Mouse (Mus musculus) ES-CJ7 (cell line): Measurements from ENCODE around the gene Art3.

Experiments
- DNase-seq: peaks from one replicate; pipeline ENCODE4 v3.0.0; 2011; ENCODE audit warnings: low read depth, low spot score

The Art3 gene

DNA sequence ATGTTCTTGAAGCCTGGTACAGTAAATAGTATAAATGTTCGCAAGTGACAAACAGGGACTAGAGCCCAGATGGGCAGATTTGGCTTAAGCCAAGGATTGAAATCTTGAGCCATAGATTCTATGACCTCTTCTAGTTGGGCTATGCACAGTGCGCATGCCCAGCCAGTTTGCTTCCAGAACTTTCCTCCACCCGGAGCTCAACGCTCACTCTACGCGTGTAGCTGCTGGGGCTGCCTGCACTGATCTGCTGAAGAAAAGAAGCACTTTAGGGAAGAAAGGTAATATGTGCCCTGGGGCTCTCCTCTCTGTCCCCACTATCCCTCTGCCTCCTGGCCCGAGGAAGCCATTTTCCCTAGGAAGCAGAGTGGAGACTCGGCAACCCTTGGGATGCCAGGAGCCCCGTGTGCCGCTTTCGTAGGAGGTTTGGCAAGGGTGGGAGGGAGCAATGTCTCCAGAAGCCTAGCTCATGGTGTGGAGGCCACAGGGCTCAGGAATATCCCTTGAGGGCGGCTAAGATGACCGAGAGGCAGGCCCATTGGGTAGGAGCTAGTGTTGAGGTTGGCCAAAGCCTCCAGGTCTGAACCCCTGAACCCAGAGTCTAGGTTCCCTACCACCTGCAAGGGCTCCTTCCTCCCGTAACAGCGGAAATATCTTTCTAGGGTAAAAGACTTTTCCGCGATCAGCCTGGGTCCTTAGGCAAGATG lies at the start of gene Art3:
Gene Art3 (plus strand): TSS at position 193 of the 704 bp plus-strand sequence.
- no peak for DNase-seq

DNA sequence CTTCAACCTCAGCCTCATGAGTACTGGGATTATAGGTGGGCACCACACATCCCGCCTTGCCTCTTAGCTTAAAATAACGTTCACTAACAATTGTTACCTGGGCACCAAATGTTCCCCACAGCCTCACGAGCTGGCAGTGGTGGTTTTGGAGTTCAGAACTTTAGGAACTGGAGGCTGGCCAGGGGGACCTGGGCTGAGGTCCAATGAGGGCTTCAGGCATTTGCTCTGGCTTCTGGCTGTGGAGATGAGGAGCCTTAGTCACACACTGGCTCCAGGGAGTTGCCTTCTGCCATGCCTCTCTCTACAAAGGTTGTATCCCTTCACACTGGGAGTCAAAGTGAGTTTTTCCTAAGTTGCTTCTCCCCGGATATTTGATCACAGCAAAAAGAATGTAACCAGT lies 49.1 kb upstream of the Art3 start:
- DNase-seq, result no peak

DNA sequence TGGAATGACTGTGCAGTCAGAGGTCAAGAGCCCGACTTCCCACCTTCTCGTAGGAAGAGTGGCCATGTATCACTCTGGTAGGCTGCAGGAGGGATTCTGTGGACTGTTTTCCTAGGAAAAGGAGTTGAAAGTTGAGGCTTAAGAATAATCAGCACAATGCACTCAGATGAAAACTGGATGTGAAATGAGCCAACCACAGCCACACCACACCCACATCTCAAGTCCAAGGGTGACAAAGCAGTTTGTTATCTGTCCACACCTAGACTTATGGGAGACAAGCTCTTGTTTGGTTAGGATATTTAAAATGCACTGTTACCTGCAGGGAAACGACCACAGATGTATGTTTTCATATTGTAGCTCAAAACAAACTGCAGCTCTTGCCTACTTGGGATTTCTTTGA lies 48.5 kb upstream of the Art3 start:
- DNase-seq, result no peak

DNA sequence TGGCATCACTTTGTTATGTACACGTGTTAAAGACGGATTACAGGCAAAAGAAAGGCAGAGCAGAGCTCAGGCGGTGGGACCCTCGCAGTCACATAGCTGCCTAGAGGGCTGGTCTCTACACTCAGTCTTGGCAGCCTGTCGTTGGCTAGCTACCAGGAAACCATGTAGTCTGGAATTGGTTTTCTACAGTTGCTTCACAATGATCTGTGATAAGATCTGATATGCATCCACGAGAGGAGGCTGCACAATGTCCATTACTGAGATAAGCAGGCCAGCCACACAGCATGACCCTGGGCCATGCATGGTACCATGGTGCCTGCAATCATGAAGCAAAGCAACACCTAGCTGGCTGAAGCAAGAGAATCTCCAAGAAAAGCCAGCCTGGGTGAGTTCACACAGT lies 43.8 kb upstream of the Art3 start:
- DNase-seq, result no peak

DNA sequence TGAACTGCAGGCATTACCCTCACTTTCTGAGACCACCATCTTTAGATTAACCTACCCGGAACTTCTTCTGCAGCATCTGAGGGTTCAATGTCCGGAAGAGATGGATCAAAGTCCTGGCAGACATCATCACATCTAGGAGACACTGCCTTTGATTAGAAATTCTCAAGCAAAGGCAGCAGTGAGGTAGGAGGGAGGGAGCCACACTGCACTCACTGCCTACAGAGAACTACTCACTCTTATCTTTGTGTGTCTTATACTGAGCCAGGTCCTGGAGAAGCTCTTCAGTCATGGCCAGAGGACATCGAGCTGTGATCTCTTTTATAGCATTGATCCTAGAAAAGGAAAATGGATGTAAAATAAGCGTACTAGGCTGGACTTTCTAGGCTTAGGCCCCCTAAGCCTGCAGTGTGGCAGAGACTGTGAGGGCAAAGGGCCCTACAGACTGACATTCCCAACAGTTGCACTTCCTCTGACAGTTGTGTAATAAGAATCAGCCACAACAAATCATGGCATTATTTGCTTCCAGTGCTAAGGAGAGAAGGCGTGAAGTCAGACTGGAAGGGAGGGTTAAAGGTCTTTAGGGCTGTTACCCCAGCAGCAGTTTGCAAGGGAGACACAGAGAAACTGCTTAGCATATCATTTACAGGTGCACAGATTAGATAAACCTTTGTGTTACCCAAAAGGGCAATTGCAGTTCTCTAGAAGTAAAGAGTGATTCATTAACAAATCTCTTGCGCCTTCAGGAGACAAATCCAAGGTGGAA lies 39.8 kb upstream of the Art3 start:
- DNase-seq, result no peak

DNA sequence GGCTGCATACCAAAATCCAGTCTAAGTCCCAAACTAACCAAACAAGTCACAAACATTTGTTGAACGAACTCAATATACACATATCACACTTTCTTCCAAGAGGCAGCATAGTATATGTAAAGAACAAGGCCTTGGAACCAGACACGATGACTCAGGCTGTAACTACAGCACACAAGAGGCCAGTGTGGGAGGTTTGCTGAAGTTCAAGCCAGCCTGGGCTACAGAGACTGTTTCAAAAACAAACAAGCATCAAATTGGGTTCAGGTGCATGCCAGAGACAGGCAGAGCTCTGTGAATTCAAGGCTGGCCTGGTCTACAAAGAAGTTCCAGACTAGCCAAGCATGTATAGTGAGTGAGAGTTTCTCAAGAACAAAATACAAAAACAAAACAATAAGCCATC lies 37.1 kb upstream of the Art3 start:
- DNase-seq, result no peak

DNA sequence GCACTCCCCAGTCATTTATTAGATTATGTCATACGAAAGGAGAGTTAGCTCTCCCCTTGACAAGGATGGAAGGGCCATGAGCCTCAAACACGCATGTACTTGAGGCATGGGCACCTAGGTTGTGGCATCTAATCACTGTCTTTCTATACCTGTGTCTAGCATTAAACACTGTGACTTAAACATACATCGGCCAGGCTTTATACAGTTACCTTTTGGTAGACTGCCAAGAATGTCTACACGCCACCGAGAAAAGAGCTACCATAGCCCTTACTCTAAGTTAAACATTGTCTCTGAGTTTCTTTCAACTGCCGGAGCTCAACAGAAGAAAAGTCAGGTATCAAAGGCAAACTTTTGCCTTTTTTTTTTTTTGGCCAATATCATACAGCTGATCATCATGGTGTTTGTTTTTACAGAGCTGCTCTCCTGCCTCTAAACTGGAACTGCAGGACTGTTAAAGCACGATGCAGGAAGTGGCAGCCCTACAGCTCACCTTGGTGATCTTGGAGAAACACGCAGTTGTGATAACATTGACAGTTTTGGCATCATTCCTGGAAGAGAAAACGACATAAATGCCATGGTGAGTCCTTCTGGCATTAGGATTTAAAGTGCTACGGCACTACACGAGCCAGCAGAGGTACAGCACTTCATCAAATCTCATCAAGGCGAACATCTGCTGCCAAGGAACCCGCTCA lies 29.3 kb upstream of the Art3 start:
- DNase-seq, result no peak

DNA sequence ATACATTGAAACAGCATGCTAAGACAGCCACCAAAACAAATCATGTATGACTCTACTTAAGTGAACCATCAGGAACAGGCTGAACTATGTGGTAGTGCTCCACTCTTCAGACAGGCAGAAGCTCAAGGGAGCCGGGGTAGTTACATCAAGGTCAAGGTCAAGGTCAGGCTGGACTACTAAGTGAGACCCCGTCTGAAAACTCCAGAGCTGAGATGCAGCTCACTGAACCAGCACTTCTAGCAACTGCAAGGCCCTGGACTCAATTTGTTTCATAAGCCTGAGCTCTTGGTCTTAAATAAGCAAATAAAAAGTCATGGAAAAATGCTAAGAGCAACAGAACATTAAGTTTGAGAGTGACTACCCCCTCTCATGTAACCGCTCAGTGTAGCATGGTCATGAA lies 27.3 kb upstream of the Art3 start:
- DNase-seq, result no peak

DNA sequence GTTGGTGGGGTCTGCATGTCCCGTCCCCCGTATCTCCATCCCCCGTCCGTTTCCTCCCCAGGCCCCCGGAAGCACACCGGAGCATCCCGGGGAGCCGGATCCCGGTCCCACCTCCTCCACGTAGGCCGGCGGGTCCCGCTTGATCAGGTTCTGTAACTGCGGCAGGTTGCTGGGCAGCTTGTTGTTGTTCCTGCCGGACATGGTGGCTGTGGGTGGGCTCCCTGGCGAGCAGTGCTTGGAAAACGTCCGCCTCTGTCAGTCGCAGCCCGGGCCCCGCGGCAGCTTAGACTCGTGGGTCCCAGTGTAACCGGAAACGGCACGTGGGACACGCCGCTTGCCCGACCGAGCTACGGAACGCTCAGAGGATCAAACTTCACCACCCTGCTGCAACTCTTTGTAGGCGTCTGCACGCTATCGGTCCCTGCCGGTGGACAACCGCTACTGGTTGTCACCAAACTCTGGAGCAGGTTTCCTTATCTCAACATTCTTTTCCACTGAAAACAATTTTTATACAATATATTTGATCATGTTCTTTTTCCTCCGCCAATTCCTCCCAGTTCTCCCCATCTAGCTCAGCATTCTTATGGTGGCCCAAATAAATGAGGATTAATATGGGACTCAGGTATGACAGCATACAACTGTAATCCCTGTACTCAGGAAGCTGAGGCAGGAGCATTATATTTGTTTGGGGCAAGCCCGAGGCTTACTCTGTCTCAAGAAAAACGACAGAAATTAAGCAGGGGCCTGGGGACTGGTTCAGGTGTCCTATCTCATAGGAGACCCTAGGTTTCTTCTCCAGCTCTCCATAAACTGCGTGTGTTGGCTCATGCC lies 21.7 kb upstream of the Art3 start, which contains the start of gene Sdad1:
Gene Sdad1 (minus strand): TSS at position 799 of the 831 bp plus-strand sequence.
- DNase-seq, result peak; percentile 96

DNA sequence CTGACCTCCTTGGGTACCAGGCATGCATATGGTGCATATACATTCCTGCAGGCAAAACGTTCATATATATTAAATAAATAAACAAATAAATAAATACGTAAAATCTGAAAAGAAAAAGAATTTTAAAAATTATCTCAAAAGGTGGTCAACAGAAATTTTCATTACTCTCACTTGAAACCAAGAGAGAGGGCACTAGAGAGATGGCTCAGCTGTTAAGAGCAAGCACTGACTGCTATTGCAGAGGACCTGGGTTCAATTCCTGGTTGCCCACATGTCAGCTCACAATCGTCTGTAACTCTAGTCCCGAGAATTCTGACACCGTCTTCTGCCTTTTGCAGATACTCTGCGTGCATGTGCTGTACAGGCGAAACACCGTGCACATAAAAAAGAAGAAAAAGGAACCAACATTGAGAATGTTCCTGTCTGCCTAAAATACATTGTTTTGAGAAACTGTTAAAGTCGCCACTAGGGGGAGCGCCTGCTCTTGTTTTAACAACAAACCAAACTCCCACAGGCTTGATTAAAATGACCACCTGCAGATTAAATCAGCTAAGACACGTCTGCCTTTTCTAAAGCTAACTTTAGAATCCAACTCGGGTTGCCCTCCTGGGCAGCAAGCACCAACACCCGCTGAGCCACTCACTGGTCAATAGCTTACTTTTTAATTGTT lies 19.4 kb upstream of the Art3 start:
- peak; percentile 83 for DNase-seq

DNA sequence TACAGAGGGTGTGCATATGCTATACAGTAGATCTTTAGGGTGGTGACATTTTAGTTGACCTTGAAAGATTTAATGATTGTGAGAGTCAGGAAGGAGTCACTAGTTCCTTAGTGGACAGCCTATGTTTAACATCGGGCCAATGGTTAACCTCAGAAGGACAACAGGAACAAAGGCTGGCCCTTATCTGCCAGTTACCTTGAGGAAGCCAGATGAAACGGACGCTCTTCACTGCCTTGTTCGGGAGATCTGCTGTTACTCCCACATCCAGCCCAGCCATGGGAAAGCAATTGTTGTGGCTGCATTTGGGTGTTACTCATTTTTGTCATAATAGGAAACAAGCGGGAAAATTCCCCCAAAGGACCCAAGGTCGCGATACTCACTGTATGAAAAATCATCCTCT lies 17.9 kb upstream of the Art3 start:
- no peak for DNase-seq

DNA sequence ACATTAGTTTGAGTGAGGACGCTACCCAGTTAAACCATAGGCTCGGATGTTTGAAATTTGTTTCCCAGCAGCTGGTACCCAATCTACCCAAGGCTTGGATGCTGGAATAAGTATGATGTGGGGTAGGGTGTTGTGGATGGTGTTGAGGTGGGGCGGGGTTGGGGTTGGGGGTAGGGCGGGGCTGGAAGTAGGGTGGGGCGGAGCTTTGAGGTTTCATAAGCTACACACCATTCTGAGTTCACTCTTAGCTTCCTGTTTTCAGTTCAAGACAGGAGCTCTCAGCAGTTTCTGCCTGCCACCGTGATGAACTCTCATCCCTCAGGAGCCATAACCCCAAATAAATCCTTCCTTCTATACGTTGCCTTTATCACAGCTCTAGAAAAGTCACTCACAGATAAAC lies 13.5 kb upstream of the Art3 start:
- DNase-seq, result no peak

DNA sequence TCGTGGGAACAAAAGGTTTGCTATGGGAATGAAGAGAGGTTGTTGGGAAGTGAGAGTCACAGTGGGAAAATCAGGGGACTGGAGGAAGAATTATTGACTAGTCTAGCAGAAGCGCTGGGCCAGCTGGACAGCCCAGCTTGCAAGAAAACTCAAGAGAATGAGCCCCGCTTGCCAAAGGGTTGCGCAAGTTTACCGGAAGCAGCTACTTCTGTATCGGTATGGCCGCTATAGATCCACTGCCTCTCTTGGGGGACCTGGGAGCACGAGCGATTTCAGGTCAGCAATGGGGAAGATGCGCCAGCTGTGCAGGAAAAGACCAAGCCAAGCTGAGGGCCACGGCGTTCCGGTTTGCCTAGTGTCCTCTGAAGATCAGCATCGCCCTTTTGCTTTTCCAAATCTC lies 13.0 kb upstream of the Art3 start:
- DNase-seq, result no peak

DNA sequence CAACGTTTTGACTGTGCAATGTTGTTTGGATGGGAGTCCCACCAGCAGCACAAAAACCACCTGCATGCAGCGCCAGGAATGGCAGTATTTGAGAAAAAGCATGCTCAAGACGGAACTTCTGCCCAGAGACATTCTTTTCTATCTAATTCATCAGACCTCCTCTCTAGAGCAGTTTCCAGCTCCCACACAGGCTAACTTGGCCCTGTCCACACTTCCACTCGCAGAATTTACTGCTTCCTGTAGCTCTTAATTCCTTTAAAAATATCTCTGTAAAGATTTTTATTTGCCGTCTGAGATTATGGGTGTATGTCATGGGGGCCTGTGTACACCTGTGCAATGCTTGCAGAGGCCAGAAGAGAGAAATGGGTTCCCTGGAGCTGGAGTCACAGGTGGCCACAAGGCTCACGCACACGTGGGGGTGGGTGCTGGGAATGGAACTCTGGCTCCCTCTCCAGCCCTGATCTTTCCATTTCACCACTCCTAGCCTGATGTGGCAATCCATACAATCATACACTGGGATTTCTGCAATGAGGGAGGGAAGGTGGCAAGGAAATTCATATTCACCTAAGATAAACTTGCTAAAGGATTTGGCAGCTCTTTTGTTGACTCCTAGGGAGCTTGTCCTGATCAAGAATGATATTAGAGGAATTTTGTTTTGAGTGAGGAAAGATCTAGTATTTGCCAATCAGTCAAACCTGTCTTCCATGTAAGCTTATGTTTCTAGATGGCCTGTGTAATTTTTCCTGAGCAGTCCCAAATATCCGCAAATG lies 9.8 kb upstream of the Art3 start:
- no peak for DNase-seq

DNA sequence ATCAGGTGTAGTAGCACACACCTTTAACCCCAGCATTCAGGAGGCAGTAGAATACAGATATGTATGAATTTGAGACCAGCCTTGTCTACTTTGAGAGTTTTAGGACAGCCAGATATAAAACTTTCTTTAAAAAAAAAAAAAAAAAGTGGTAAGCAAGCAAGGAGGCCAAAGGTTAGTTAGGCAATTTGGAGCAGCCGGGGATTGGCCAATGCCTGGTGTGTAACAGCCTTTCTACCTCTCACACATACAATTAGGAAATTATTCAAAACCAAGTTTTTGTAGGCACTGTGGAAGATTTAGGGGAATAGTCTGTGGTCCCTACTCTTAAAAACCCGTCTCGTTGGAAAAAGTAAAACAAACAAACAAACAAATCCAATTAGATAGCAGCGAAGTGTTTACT lies 9.0 kb upstream of the Art3 start:
- no peak for DNase-seq

DNA sequence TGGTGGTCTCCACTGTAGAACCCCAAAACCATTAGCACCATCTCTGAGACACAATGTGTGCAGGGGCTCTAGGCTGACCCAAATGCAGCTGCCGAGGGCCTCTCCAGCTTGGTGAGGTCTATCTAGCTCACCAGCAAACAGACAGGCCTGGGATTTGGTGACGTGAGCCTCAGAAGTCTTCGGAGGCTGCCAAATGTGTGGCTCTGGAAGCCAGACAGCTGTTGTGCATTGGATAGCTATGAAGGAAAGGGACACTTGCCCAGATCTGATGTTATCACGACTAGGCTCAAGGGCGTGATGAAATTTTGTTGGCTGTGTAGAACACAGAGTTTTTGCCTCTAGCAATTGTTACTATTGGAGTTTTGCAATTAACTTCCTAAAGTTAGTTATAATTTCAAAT lies 8.4 kb upstream of the Art3 start:
- no peak for DNase-seq

DNA sequence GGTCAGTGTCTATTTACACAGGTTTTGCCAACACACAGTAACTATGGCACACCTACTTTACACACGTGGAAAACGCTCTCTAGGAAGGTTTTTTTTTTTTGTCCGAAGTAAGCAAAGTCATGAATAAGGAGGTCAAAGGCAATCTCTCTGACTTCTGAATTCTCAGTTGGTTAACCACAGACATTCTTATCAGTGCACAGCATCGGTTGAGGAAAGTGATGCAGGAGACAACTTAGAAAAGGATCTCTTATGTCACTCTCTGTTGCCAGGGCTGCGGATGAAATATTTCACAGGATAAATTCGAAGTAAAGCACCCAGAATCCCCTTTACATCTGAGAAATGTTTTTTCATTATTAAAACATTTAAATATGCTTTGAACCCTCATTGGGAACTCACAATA lies 4.3 kb upstream of the Art3 start:
- DNase-seq, result no peak

DNA sequence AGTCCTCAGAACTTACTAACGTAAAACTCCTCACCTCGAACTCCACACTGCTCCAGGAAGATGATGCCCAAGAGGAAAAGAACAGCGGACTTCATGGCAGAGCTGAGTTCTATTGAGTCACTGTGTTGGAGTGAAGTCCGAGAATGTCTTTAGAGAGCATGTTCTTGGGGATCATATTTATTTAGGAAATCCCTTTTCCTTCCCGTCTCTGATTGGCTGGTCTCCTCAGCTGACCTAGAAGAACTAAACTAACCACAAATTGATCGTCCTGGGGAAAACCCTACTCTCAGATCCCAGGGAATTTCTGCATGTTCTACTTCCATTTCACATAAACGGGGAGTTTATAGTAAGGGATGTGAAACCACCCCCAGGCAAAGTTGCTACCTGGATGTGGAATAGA lies 3.7 kb upstream of the Art3 start, which contains the start of gene Cxcl9:
Gene Cxcl9 (minus strand): TSS at position 151 of the 400 bp plus-strand sequence.
- DNase-seq, result no peak

DNA sequence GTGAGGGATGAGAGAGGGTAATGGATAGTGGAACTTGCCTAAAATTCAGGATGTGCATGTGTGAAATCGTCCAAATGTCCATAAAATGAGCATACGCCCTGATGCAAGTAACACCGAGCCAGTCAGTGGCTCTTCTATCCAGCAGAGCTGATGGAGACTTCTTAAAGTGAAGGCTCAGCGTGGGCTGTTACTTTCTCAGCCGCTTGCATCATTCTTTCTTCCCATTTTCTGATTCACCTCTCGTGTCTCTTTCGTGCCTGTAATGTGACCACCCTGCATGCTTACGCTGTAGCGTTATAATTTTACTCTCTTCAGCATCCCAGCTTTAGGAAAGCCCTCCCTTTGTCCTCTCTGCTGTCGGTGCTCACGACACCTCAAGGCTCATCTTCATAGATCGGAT lies 505 bp upstream of the Art3 start:
- no peak for DNase-seq

DNA sequence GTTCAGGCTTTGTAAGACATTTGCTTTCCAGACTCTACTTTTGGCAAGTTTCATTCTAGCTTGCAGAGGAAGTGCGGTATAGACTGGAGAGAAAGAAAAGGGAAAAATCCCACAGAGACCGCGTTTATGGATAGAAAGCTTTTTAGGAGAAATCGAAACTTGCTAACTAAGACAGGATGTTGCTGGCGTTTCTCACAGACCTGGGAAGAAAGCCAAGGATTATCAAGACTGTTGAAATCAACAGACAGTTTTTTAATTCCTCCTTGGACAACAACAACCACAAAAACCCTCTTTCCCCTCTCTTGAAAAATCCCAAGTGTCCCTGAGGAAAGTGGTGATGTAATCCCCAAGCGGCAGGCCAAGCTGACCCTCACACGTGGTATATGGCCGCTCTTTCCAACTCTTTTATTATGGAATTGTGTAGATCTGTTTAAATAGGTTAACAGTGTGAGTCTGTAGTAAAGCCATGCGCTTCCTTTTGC lies 773 bp downstream of the Art3 start:
- DNase-seq, result no peak
